Mouse (Mus musculus): ENCODE measurements around the gene Rack1.

Gene Rack1

DNA sequence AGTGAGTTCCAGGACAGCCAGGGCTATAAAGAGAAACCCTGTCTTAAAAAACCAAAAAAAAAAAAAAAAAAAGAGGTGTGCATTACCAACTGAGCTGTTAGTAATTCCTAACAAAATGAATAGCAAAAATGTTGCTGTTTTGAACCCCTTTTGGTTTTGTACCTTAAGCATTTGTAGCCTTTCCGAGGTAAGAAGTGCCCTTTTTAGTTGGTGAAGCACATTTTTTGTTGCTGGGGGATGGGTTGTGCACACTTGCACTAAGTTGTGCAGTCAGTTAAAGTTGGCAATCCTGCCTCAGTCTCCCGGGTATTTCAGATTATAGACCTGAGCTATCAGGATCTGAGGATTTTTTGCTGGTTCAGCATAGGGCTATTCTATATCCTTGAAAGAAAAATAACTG, 4.8 kb downstream of the Rack1 start:
- Histone ChIP-seq H3K36me3 (ENCODE audit: control insufficient read depth, insufficient read depth, low read length, poor library complexity, severe bottlenecking) (peaks cover 36% of the 10 kb centered on the region), H3K27me3 (ENCODE audit: control insufficient read depth, insufficient read depth, low read length, poor library complexity, severe bottlenecking) (no peaks in the 10 kb centered on the region)
- no peak for DNase-seq (ENCODE audit: low read depth, low spot score)

DNA sequence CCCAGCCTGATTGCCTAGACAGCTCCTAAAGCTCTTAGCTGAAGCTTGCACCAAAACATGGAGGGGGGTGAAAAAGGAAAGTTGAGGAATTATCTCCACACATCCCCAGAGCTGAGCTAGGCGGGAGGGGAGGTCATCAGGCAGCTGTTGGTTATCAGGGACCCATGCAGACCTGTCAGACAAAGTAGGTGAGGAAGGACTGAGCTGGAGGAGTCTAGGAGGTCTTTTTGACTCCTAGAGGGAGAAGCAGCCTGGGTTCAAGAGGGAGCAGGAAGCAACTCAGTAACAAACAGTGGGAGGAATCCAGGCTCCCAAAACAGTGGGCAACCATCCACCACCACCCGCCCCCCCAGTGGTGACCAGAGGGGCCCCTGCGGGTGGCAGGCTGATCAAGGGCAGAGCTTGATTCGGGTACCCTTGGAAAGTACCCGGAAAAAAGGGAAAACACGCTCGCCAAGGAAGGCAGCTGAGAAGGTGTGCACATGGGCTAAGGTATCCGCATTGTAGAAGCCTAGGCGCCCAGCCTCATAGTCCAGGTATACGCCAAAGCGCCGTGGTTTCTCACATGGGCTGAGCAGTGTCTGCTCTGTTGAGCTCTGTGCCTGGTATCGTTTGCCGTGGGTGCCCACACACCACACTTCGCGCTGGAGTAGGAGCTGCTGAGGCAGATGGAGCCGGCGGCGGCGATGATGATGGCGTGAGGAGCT, 6.9 kb downstream of the Rack1 start:
- no peak for DNase-seq (ENCODE audit: low read depth, low spot score)
- no peaks in the 10 kb centered on the region for H3K27me3 ChIP-seq (ENCODE audit: control insufficient read depth, insufficient read depth, low read length, poor library complexity, severe bottlenecking)
- H3K36me3 ChIP-seq (ENCODE audit: control insufficient read depth, insufficient read depth, low read length, poor library complexity, severe bottlenecking) = peaks cover 36% of the 10 kb centered on the region

DNA sequence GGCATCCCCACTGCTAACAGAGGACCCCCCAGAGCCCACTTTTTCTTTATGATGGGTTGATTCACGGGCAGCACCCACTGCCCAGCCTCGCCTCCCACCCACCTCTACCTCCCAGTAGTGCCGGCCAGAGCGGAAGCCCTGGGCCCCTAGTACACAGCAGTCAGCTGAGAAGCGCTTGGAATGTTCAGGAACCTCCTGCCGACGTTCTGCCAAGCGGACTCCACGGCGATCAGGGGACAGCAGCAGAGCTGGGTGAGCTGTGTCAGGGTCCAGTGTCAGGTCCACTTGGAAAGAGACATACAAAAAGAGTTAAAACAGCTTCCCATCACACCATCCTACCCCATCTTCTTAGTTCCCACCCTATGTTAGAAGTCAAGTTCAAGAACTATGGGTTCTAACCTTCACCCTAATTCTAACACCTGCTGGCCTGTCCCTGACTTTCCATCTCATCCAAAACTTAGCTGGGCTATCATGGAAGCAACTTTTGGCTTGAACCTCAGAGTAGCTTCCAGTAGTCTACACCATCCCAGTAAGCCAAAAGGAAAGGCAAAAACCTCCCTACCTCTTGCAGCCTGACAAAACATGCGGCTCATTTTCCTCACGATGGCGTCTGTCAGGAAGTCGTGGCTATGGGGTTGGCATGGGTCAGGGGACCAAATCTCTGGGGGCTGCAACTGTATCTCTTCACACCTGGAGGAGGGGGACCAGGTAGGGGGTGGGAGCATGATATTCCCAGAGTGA, 7.6 kb downstream of the Rack1 start:
- H3K36me3 ChIP-seq (ENCODE audit: control insufficient read depth, insufficient read depth, low read length, poor library complexity, severe bottlenecking) = peaks cover 29% of the 10 kb centered on the region
- no peak for DNase-seq (ENCODE audit: low read depth, low spot score)
- H3K27me3 ChIP-seq (ENCODE audit: control insufficient read depth, insufficient read depth, low read length, poor library complexity, severe bottlenecking) = no peaks in the 10 kb centered on the region

DNA sequence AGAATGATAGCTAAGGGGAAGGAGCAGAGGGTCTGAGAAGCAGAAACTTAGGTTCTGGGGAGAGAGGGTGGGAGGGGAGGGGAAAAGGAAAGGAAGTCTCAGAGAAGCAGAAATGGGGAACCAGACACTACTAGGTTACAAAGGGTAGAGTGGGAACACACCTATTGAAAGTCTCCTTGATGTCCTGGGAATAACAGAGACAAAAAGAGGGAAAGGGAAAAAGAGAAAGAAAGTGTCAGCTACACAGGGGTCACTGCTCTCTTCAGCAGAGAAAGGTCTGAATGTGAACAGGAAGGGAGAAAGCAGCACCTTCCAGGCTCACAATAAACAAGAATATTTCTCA, 8.1 kb downstream of the Rack1 start:
- DNase-seq (ENCODE audit: low read depth, low spot score) = no peak
- Histone ChIP-seq H3K36me3 (ENCODE audit: control insufficient read depth, insufficient read depth, low read length, poor library complexity, severe bottlenecking) (peaks cover 29% of the 10 kb centered on the region), H3K27me3 (ENCODE audit: control insufficient read depth, insufficient read depth, low read length, poor library complexity, severe bottlenecking) (no peaks in the 10 kb centered on the region)

DNA sequence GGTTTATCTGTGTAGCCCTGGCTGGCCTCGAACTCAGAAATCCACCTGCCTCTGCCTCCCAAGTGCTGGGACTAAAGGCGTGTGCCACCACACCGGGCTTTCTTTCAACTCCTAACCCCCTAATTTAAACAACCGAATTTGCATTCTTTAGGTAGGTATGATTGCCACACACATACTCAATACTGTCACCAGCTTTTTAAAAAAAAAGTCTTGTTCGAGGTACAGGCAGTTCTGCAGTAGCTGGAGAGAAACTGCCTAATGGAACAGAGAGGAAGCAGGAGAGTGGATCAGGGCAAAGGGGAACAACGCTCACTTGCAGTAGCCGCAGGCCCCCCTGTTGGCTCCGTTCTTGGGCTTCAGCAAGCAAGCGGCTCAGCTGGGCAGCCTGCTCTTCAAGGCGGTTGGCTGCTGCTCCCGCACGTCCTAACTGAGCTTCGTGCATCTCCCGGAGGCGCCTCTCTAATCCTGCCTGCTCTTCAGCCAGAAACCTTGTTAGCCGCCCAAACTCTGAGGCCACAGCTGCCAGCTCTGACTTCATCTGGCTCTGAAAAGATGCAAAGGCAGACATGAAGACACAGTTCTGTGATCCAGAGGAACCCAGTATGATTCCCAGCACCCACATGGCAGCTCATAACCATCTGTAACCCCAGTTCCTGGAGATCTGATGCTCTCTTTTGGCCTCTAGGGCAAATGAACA, 8.8 kb downstream of the Rack1 start:
- H3K27me3 ChIP-seq (ENCODE audit: control insufficient read depth, insufficient read depth, low read length, poor library complexity, severe bottlenecking) = no peaks in the 10 kb centered on the region

DNA sequence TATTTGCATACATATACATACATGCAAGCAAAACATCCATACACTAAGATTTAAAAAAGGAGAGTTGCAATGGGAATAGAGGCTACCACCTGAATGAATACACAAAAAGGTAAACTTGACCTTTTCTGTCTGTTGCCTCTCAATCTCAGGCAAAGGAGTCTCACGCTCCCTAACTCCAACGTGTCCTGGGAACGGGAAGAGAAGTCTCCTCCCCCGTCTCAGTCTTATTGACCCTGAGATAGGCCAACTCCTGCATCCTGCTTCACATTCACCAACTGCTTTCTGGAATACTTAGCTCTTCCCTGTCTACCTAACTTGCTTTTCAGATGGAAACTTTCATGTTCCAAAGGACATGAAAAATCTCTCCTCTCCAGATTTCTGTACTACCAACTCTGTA, 9.3 kb downstream of the Rack1 start:
- Histone ChIP-seq H3K27me3 (ENCODE audit: control insufficient read depth, insufficient read depth, low read length, poor library complexity, severe bottlenecking) (no peaks in the 10 kb centered on the region), H3K36me3 (ENCODE audit: control insufficient read depth, insufficient read depth, low read length, poor library complexity, severe bottlenecking) (peaks cover 21% of the 10 kb centered on the region)
- DNase-seq (ENCODE audit: low read depth, low spot score) = no peak

More for the DNA sequence above, 8.8 kb downstream of the Rack1 start:
- H3K36me3 ChIP-seq (ENCODE audit: control insufficient read depth, insufficient read depth, low read length, poor library complexity, severe bottlenecking) = peaks cover 26% of the 10 kb centered on the region
- DNase-seq (ENCODE audit: low read depth, low spot score) = no peak

DNA sequence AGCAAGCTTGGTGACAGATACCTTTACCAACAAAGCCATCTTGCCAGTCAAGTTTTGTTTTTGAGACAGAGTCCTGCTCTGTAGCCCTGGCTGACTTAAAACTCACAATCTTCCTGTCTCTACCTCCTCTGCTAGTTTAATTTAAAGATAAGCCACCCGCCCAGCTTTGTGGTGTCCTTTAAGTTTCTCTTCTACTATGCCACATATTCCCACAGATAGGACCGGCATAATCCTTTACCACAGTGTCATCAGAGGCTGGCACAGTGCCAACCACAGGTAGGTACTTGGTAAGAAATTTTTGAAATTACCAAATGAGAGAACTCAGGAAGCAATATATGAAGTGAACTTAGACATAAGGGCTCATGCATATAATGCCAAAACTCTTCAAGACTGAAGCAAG, 10.0 kb downstream of the Rack1 start:
- H3K36me3 ChIP-seq (ENCODE audit: control insufficient read depth, insufficient read depth, low read length, poor library complexity, severe bottlenecking) = peaks cover 17% of the 10 kb centered on the region
- no peaks in the 10 kb centered on the region for H3K27me3 ChIP-seq (ENCODE audit: control insufficient read depth, insufficient read depth, low read length, poor library complexity, severe bottlenecking)
- no peak for DNase-seq (ENCODE audit: low read depth, low spot score)

DNA sequence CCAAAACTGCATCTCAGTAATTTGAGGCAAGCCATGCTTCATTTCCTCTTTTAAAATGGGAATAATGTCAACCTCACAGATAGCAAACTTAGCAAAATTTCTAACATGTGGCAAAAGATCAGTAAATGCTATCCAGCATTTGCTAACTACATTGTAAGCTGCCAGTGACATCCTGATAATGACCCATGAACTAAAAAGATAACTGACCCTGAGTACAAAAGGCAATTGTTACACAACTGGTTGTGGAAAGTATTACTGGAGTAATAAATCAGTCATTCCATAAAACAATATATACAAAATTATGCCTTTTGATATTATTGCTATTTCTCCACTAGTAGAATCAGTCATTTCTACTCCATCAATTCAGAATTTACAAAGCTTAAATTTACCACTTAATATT, 13.7 kb downstream of the Rack1 start:
- DNase-seq (ENCODE audit: low read depth, low spot score) = no peak
- Histone ChIP-seq H3K36me3 (ENCODE audit: control insufficient read depth, insufficient read depth, low read length, poor library complexity, severe bottlenecking) (peaks cover 1% of the 10 kb centered on the region; the same call in 1 of the 2 replicates), H3K27me3 (ENCODE audit: control insufficient read depth, insufficient read depth, low read length, poor library complexity, severe bottlenecking) (no peaks in the 10 kb centered on the region)

DNA sequence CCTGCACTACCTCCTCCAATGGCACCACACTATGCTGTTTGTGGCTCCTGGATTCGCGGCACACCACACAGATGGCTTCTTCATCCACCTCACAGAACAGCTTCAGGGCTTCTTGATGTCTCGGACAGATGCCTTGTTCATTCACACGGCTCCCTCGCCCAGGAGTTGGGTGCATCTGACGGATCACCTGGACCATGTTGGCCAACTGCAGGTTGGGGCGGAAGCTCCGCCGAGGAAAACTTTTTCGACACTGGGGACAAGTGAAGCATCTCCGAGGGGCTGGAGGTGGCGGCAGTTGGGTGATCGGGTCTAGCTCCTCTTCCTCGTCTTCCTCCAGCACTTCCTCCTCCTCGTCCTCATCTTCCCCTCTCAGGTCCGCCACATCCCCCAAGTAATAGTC, 15.7 kb downstream of the Rack1 start:
- DNase-seq (ENCODE audit: low read depth, low spot score) = no peak
- no peaks in the 10 kb centered on the region for H3K27me3 ChIP-seq (ENCODE audit: control insufficient read depth, insufficient read depth, low read length, poor library complexity, severe bottlenecking)
- peaks cover 1% of the 10 kb centered on the region; the same call in 1 of the 2 replicates for H3K36me3 ChIP-seq (ENCODE audit: control insufficient read depth, insufficient read depth, low read length, poor library complexity, severe bottlenecking)

DNA sequence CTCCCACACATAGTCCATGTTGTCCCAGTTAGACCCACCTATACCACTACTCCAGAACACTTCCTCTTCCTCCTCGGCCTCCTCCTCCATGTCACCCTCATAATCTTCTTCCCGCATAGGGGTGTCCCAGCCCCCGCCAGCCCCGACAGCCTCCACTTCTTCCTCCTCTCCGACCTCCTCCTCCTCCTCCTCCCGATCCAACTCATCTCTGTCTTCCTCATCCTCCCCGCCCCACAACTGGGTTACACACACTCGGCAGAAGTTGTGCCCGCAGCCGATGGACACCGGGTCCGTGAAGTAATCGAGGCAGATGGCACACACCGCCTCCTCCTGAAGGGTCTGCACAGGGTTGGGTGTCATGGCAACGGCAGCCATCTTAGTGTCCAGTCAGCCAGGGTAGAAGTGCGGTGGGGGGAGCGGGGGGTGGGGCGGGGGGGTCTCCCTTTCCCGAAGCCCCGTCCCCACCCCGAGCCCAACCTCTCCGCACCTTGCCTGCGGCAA, 16.2 kb downstream of the Rack1 start:
- Histone ChIP-seq H3K27me3 (ENCODE audit: control insufficient read depth, insufficient read depth, low read length, poor library complexity, severe bottlenecking) (no peaks in the 10 kb centered on the region), H3K36me3 (ENCODE audit: control insufficient read depth, insufficient read depth, low read length, poor library complexity, severe bottlenecking) (peaks cover 1% of the 10 kb centered on the region; the same call in 1 of the 2 replicates)
- peak; percentile 54 for DNase-seq (ENCODE audit: low read depth, low spot score)

DNA sequence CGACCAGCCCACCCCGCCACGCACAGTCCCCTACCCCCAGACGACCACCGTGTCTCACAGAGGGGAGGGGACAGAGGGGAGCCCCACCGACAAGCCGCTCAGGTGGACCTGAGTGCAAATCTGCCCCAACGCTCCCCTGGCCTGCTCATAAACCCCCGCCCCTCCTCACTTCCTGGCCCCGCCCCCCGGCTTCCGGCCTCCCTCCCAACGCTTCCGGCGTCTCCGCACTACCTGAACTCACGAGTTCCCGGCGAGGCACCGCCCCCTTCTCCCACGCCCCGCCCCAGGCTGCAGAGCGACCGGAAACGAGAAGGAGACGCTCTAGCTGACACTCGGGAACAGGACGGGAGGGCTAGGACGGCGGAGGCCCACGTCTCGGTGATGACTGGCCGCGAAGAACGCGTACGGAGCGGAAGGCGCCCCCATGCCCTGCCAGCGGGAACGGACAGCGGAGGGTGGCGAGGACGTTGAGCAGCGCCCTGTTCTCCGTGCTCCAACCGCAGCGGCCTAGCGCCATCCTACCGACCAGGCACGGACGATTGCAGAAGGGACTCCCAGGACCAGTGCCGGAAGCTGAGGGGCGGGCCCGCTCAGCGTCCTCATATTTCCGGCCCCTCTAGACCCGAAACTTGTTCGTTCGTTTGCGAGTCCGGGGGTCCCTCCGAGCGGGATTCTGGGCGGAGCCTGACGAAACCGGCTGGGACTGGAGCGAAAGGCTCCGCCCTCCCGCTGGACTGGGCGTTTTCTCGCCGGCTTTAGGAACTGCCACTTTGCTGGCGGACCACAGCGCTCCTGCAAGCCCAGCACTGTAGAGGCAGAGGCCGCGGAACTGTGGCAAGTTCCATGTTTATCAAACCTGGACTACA, 16.9 kb downstream of the Rack1 start, which contains the start of gene Trim41:
Gene Trim41, minus strand, starts transcription at position 554 of the 866 bp plus-strand sequence.
- Histone ChIP-seq H3K36me3 (ENCODE audit: control insufficient read depth, insufficient read depth, low read length, poor library complexity, severe bottlenecking) (peaks cover 1% of the 10 kb centered on the region; the same call in 1 of the 2 replicates), H3K27me3 (ENCODE audit: control insufficient read depth, insufficient read depth, low read length, poor library complexity, severe bottlenecking) (no peaks in the 10 kb centered on the region)
- DNase-seq (ENCODE audit: low read depth, low spot score) = peak; percentile 99

DNA sequence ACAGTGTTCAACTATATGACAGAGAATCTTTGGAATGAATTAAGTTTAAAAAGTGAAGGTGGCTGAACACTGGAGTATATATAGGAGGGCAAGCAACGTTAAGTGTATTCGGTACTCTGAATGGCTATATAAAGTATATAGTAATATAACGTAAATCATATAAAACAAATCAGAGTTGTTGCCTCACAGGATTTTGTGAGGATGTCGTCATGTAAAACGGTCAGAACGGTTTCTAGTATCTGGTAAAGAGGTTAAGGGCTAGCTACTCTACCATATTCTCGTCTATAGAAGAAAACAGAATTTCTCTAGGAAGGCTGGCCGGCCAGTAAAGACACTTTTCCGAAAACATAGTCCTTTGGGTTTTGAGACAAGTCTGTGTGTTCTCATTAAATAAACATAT, 17.7 kb downstream of the Rack1 start:
- Histone ChIP-seq H3K27me3 (ENCODE audit: control insufficient read depth, insufficient read depth, low read length, poor library complexity, severe bottlenecking) (no peaks in the 10 kb centered on the region), H3K36me3 (ENCODE audit: control insufficient read depth, insufficient read depth, low read length, poor library complexity, severe bottlenecking) (peaks cover 1% of the 10 kb centered on the region; the same call in 1 of the 2 replicates)
- peak; percentile 33 for DNase-seq (ENCODE audit: low read depth, low spot score)

DNA sequence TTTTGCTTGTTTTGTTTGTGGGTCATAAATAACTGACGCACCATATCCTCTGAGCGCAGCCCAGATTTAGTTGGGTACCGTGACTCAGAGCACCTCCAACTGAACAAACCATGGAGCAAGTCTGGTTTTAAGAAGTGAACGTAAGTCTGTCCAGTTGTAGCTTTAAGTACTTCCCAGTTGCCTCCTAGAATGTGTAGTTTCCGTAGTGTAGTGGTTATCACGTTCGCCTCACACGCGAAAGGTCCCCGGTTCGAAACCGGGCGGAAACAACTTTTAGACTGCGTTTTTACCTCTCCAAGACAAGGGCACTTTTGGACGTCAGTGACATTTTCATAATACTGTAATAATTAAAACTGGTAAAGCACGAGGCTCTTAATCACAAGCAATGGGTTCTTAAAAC, 18.2 kb downstream of the Rack1 start:
- H3K27me3 ChIP-seq (ENCODE audit: control insufficient read depth, insufficient read depth, low read length, poor library complexity, severe bottlenecking) = no peaks in the 10 kb centered on the region
- H3K36me3 ChIP-seq (ENCODE audit: control insufficient read depth, insufficient read depth, low read length, poor library complexity, severe bottlenecking) = no peaks in the 10 kb centered on the region; the same call in 1 of the 2 replicates
- peak; percentile 98 for DNase-seq (ENCODE audit: low read depth, low spot score)

DNA sequence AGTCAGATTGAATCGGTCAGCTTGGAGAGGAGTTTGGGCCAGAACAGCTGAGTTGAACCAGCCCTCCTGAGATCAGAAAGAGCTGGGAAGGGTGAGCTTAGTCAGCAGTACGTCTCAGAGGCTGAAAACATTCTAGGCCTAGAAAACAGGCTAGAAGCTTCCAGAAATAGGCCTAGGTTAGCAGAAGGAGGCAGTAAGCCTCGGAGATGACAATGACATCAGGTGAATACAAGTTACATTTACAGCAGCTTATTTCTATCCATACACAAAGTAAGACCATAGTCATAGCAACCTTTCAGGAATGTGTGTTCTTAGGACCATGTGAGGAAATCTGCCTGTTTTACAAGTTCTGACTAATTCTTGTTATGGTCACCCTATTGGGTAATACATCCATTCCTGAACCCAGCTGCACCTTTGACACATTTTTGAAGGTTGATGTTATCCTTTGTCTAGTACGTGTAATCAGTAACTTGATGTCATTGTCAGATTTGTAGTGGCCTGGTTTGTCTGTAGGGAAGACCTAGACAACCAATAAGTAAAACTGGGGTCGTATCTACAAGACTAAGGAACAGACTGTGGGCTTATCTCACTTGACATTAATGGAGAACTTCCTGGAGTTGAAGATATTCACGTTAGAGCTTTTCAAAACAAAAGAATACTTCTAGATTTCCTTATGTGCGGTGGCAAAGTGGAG, 19.6 kb downstream of the Rack1 start:
- no peak for DNase-seq (ENCODE audit: low read depth, low spot score)
- no peaks in the 10 kb centered on the region; the same call in 1 of the 2 replicates for H3K36me3 ChIP-seq (ENCODE audit: control insufficient read depth, insufficient read depth, low read length, poor library complexity, severe bottlenecking)

More for the DNA sequence above, 19.6 kb downstream of the Rack1 start:
- H3K27me3 ChIP-seq (ENCODE audit: control insufficient read depth, insufficient read depth, low read length, poor library complexity, severe bottlenecking) = no peaks in the 10 kb centered on the region
